Mouse (Mus musculus): ENCODE data around the gene Eif3i. TPM values are rescaled to one million over a fixed set of nuclear protein-coding genes. Genes with fewer than 3 reads are reported as not detected.

Eif3i gene
- polyA plus RNA-seq, 1 experiment from 2014 or later, result 274 TPM

GRCm38 (mm10) chr4:129573430-129573829 lies 27.0 kb downstream of the Eif3i start, which contains the start of gene Lck:
Gene Lck (minus strand): TSS chr4:129573641.
- 91% methylated on average over 8 of the region's 8 CpGs for WGBS
- H3K27ac ChIP-seq (ENCODE audit: low read depth, low read length), result no peak within 1 kb of the TSS
- no peak within 1 kb of the TSS for H3K4me3 ChIP-seq (ENCODE audit: low read depth, low read length)
- no peak within 1 kb of the TSS for H3K4me2 ChIP-seq (ENCODE audit: low read depth)
- no peaks in the 10 kb centered on the region for H3K36me3 ChIP-seq (ENCODE audit: control insufficient read depth, insufficient read depth, low read length)
- no peaks in the 10 kb centered on the region for H3K4me1 ChIP-seq (ENCODE audit: control insufficient read depth, insufficient read depth, low read length)
- H3K9me3 ChIP-seq (ENCODE audit: control insufficient read depth, low read length), result no peaks in the 10 kb centered on the region
- DNase-seq (ENCODE audit: low spot score), result no peak
- ATAC-seq (ENCODE audit: insufficient read depth, low FRiP score, low TSS enrichment), result no peak
- H3K27me3 ChIP-seq (ENCODE audit: control insufficient read depth, insufficient read depth, low read length), result no peaks in the 10 kb centered on the region
- no peak within 1 kb of the TSS for H3K9ac ChIP-seq (ENCODE audit: low read length)

GRCm38 (mm10) chr4:129573093-129573370 lies 27.4 kb downstream of the Eif3i start:
- H3K27ac ChIP-seq (ENCODE audit: low read depth, low read length), result no peak overlapping the region
- no peak for ATAC-seq (ENCODE audit: insufficient read depth, low FRiP score, low TSS enrichment)
- H3K9ac ChIP-seq (ENCODE audit: low read length), result no peak overlapping the region
- no peak overlapping the region for H3K4me3 ChIP-seq (ENCODE audit: low read depth, low read length)
- H3K9me3 ChIP-seq (ENCODE audit: control insufficient read depth, low read length), result no peaks in the 10 kb centered on the region
- DNase-seq (ENCODE audit: low spot score), result no peak
- 98% methylated on average over 4 of the region's 4 CpGs for WGBS
- no peaks in the 10 kb centered on the region for H3K27me3 ChIP-seq (ENCODE audit: control insufficient read depth, insufficient read depth, low read length)
- no peak overlapping the region for H3K4me2 ChIP-seq (ENCODE audit: low read depth)
- no peaks in the 10 kb centered on the region for H3K4me1 ChIP-seq (ENCODE audit: control insufficient read depth, insufficient read depth, low read length)
- H3K36me3 ChIP-seq (ENCODE audit: control insufficient read depth, insufficient read depth, low read length), result no peaks in the 10 kb centered on the region

- Histone ChIP-seq H3K27me3 (ENCODE audit: control insufficient read depth, insufficient read depth, low read length) (no peaks in the 10 kb centered on the region), H3K4me3 (ENCODE audit: low read depth, low read length) (no peak overlapping the region), H3K4me1 (ENCODE audit: control insufficient read depth, insufficient read depth, low read length) (no peaks in the 10 kb centered on the region), H3K27ac (ENCODE audit: low read depth, low read length) (no peak overlapping the region), H3K9ac (ENCODE audit: low read length) (no peak overlapping the region), H3K4me2 (ENCODE audit: low read depth) (no peak overlapping the region), H3K9me3 (ENCODE audit: control insufficient read depth, low read length) (no peaks in the 10 kb centered on the region), H3K36me3 (ENCODE audit: control insufficient read depth, insufficient read depth, low read length) (no peaks in the 10 kb centered on the region)
- WGBS, result 87% methylated on average over 13 of the region's 13 CpGs
- DNase-seq (ENCODE audit: low spot score), result no peak
- no peak for ATAC-seq (ENCODE audit: insufficient read depth, low FRiP score, low TSS enrichment)
Measured at GRCm38 (mm10) chr4:129572236-129573092, 28.0 kb downstream of the Eif3i start.

- 78% methylated on average over 8 of the region's 8 CpGs for WGBS
- Histone ChIP-seq H3K36me3 (ENCODE audit: control insufficient read depth, insufficient read depth, low read length) (no peaks in the 10 kb centered on the region), H3K27me3 (ENCODE audit: control insufficient read depth, insufficient read depth, low read length) (no peaks in the 10 kb centered on the region), H3K4me2 (ENCODE audit: low read depth) (no peak overlapping the region), H3K9ac (ENCODE audit: low read length) (no peak overlapping the region), H3K4me1 (ENCODE audit: control insufficient read depth, insufficient read depth, low read length) (no peaks in the 10 kb centered on the region), H3K4me3 (ENCODE audit: low read depth, low read length) (no peak overlapping the region), H3K9me3 (ENCODE audit: control insufficient read depth, low read length) (no peaks in the 10 kb centered on the region), H3K27ac (ENCODE audit: low read depth, low read length) (no peak overlapping the region)
- no peak for DNase-seq (ENCODE audit: low spot score)
- no peak for ATAC-seq (ENCODE audit: insufficient read depth, low FRiP score, low TSS enrichment)
Measured at GRCm38 (mm10) chr4:129571551-129572084, 28.8 kb downstream of the Eif3i start.

GRCm38 (mm10) chr4:129570028-129570427 lies 30.4 kb downstream of the Eif3i start:
- H3K27ac ChIP-seq (ENCODE audit: low read depth, low read length), result no peak overlapping the region
- no peaks in the 10 kb centered on the region for H3K36me3 ChIP-seq (ENCODE audit: control insufficient read depth, insufficient read depth, low read length)
- H3K9ac ChIP-seq (ENCODE audit: low read length), result no peak overlapping the region
- H3K9me3 ChIP-seq (ENCODE audit: control insufficient read depth, low read length), result no peaks in the 10 kb centered on the region
- no peak overlapping the region for H3K4me3 ChIP-seq (ENCODE audit: low read depth, low read length)
- H3K27me3 ChIP-seq (ENCODE audit: control insufficient read depth, insufficient read depth, low read length), result no peaks in the 10 kb centered on the region
- no peaks in the 10 kb centered on the region for H3K4me1 ChIP-seq (ENCODE audit: control insufficient read depth, insufficient read depth, low read length)
- DNase-seq (ENCODE audit: low spot score), result no peak
- no peak overlapping the region for H3K4me2 ChIP-seq (ENCODE audit: low read depth)
- no peak for ATAC-seq (ENCODE audit: insufficient read depth, low FRiP score, low TSS enrichment)
- 82% methylated on average over 6 of the region's 6 CpGs for WGBS

- no peak for DNase-seq (ENCODE audit: low spot score)
- no peaks in the 10 kb centered on the region for H3K27me3 ChIP-seq (ENCODE audit: control insufficient read depth, insufficient read depth, low read length)
- H3K4me3 ChIP-seq (ENCODE audit: low read depth, low read length), result no peak overlapping the region
- no peaks in the 10 kb centered on the region for H3K36me3 ChIP-seq (ENCODE audit: control insufficient read depth, insufficient read depth, low read length)
- H3K4me1 ChIP-seq (ENCODE audit: control insufficient read depth, insufficient read depth, low read length), result peaks cover 6% of the 10 kb centered on the region; the same call in 1 of the 2 replicates
- H3K9ac ChIP-seq (ENCODE audit: low read length), result no peak overlapping the region
- 91% methylated on average over 7 of the region's 7 CpGs for WGBS
- no peaks in the 10 kb centered on the region for H3K9me3 ChIP-seq (ENCODE audit: control insufficient read depth, low read length)
- no peak overlapping the region for H3K4me2 ChIP-seq (ENCODE audit: low read depth)
- H3K27ac ChIP-seq (ENCODE audit: low read depth, low read length), result no peak overlapping the region
- no peak for ATAC-seq (ENCODE audit: insufficient read depth, low FRiP score, low TSS enrichment)
Measured at GRCm38 (mm10) chr4:129568366-129568765, 32.1 kb downstream of the Eif3i start.

- Histone ChIP-seq H3K4me2 (ENCODE audit: low read depth) (no peak overlapping the region), H3K36me3 (ENCODE audit: control insufficient read depth, insufficient read depth, low read length) (no peaks in the 10 kb centered on the region), H3K27me3 (ENCODE audit: control insufficient read depth, insufficient read depth, low read length) (no peaks in the 10 kb centered on the region), H3K4me1 (ENCODE audit: control insufficient read depth, insufficient read depth, low read length) (peaks cover 7% of the 10 kb centered on the region; the same call in 1 of the 2 replicates), H3K9me3 (ENCODE audit: control insufficient read depth, low read length) (no peaks in the 10 kb centered on the region), H3K27ac (ENCODE audit: low read depth, low read length) (no peak overlapping the region), H3K4me3 (ENCODE audit: low read depth, low read length) (no peak overlapping the region), H3K9ac (ENCODE audit: low read length) (no peak overlapping the region)
- ATAC-seq (ENCODE audit: insufficient read depth, low FRiP score, low TSS enrichment), result no peak
- DNase-seq (ENCODE audit: low spot score), result no peak
- WGBS, result 83% methylated on average over 6 of the region's 6 CpGs
Measured at GRCm38 (mm10) chr4:129565139-129565538, 35.3 kb downstream of the Eif3i start.

- Histone ChIP-seq H3K4me2 (ENCODE audit: low read depth) (no peak overlapping the region), H3K36me3 (ENCODE audit: control insufficient read depth, insufficient read depth, low read length) (no peaks in the 10 kb centered on the region), H3K4me1 (ENCODE audit: control insufficient read depth, insufficient read depth, low read length) (peaks cover 7% of the 10 kb centered on the region; the same call in 1 of the 2 replicates), H3K27me3 (ENCODE audit: control insufficient read depth, insufficient read depth, low read length) (no peaks in the 10 kb centered on the region), H3K9ac (ENCODE audit: low read length) (no peak overlapping the region), H3K27ac (ENCODE audit: low read depth, low read length) (no peak overlapping the region), H3K9me3 (ENCODE audit: control insufficient read depth, low read length) (no peaks in the 10 kb centered on the region), H3K4me3 (ENCODE audit: low read depth, low read length) (no peak overlapping the region)
- 32% methylated on average over 8 of the region's 8 CpGs for WGBS
- DNase-seq (ENCODE audit: low spot score) (peak; percentile 32), ATAC-seq (ENCODE audit: insufficient read depth, low FRiP score, low TSS enrichment) (no peak)
Measured at GRCm38 (mm10) chr4:129563718-129564117, 36.7 kb downstream of the Eif3i start.

GRCm38 (mm10) chr4:129561184-129561583 lies 39.3 kb downstream of the Eif3i start:
- Histone ChIP-seq H3K4me1 (ENCODE audit: control insufficient read depth, insufficient read depth, low read length) (peaks cover 10% of the 10 kb centered on the region), H3K27ac (ENCODE audit: low read depth, low read length) (no peak overlapping the region), H3K9ac (ENCODE audit: low read length) (no peak overlapping the region), H3K4me3 (ENCODE audit: low read depth, low read length) (no peak overlapping the region), H3K4me2 (ENCODE audit: low read depth) (no peak overlapping the region), H3K9me3 (ENCODE audit: control insufficient read depth, low read length) (no peaks in the 10 kb centered on the region), H3K27me3 (ENCODE audit: control insufficient read depth, insufficient read depth, low read length) (no peaks in the 10 kb centered on the region), H3K36me3 (ENCODE audit: control insufficient read depth, insufficient read depth, low read length) (no peaks in the 10 kb centered on the region)
- no peak for ATAC-seq (ENCODE audit: insufficient read depth, low FRiP score, low TSS enrichment)
- 93% methylated on average over 5 of the region's 5 CpGs for WGBS
- DNase-seq (ENCODE audit: low spot score), result no peak

Data from neural tube, embryonic 11.5 days (tissue).